Mouse (Mus musculus): ENCODE data around the gene Slc4a5.

Slc4a5 gene

DNA sequence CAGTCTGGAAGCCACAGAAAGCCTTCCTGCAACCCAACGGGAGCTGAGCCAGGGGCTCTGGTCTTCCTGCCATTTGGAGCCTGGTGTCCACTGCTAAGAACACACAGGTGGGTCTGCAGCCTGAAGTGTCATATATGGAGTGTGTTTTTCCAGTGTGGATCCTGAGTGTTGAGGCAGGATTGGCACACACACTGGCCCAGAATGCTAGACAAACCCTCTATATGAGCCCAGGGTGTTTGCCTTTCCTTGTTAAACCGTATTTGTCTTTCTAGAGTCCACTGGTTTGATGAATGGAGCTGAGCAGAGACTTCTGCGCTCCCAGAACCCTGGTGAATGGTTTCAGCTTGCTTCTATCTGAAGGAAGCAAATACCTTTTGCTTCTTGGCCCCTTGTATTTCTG is at the start of gene Slc4a5:
Slc4a5 (plus strand) TSS at position 15 of the 400 bp plus-strand sequence.
- no peak for DNase-seq

DNA sequence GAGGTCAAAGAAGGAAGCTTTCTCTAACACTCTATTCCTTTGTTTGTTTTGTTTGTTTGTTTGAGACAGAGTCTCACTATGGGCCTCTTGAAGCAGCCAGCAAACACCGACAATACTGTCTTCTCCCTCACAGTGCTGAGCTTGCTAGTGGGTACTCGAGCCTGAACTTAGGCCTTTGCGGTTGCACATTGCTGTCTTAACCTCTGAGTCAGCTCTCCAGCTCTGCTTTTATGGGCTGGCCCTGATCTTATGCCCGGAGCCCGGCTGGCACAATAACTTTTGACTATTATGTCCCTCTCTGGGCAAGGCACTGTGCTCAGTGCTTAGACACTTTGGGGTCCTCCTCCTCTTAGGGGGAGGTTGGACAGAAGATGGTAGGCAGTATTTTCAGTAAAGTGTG is 49.8 kb upstream of the Slc4a5 start:
- peak; percentile 48 to 71 for DNase-seq

DNA sequence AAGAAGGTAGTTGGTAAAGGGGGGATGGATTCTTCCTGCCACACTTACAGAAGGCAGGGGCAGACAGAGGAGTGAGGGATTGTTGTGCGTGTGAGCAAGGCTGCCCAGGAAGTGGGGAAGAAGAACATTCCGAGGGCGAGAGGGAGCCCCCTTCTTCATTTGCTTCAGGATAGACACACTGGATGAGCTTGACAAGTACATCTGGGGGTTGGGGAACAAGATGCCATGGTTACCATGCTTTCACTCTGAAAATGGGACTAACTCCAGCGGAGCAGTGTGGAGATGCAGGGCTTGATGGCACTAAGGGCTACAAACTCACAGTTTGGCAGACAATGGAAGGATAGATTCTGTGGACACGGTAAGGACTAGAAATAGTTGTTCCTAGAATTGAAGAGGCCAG is 48.6 kb upstream of the Slc4a5 start:
- DNase-seq, result no peak

DNA sequence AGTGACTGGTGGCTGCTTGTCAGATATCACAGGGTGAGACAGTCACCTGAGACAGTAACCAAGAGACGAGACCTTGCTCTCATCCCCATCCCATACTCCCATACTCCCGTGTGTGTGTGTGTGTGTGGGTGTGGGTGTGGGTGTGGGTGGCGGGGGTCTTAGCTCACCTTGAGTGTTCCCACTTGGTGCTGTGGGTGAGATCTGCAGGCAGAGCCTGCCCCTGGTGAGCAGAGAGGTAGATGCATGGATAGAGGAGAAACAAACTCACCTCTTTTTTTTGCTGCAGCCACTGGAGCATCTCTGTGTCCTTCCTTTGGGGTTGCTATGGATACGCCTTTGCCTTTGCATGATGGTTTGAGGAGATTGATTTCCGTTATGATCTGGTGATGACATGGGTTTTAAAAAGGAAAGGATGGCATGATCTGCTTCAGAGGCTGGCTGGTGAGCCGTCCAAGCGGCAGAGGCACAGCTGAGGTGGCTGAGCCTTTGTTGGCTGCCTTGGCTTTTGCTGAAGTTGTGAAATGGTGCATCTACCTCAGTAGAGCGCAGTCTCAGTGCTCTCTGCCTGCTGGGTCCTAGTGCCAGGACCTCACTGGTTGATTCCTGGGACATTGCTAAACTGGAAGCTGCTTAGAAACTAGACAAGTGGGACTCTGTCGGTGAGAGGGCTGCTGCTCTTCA is 47.2 kb upstream of the Slc4a5 start:
- no peak for DNase-seq

DNA sequence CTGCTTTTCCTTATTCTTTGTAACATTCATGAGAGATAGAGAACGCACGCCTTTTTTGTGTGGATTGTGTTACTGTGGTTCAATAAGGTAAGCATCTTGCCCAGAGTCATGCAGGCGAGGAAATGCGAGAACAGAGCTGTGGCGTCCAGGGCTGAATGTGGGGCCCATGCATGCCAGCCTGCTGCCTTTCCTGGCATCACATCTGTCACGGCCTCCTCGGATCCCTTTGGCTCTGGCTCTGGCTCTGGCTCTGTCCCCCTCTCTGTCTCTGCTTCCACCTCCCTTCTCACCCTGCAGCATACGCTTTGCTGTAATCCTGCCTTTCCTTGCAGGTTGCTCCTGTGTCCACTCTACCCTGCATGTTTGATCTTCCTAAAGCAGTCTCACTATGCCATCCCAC is 43.6 kb upstream of the Slc4a5 start:
- DNase-seq, result no peak

DNA sequence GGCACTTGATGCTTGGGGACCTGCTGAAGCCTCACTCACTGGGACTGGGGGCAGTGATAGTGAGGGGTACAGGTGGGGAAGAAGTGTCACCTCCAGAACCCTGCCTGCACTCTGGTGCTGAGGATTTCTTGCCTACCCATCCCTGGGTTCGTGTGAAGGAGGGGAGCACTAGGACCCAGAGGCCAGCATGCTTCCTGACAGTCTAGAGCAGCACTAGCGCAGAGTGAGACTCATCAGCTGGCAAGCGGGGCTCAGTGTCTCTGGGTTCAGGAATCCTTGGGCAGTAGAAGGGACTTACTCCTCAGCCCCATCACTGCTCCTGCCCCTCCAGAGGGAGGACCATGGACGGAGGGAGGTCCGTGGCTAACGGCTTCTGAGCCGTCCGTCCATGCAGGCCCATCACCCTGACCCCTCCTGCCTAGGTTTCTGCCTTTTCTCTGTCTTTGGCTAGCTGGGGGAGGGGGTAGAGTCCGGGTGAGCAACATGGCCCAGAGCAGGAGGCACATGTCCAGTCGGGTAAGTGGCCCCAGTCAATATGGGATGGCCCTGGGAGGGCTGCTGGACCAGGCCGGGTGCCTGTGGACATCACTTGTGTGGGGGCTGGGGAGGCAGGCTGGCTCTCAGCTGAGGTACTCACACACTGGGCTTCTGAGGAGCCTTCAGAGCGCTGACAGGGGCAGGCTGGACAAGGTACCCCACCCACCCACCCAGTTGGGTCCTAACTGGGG is 40.1 kb upstream of the Slc4a5 start:
- no peak for DNase-seq

DNA sequence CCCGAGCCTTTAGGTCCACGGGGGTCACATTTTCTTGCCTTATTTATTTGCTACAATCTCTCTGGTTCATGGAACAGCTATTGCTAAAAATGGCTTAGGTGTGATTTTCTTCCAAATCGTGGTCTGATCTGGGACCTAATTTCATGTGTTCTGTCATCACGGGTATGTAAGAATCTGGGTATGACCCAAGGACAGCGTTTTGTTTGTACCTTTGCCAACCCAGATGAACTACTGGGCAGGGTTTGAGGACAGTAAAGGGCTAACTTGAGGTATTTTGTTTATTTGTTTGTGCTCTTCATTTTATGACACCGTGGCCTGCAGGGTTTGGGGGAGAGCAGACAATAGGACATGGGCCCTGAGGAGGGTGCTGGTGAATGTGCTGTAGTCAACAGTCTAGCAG is 39.0 kb upstream of the Slc4a5 start:
- DNase-seq, result no peak

DNA sequence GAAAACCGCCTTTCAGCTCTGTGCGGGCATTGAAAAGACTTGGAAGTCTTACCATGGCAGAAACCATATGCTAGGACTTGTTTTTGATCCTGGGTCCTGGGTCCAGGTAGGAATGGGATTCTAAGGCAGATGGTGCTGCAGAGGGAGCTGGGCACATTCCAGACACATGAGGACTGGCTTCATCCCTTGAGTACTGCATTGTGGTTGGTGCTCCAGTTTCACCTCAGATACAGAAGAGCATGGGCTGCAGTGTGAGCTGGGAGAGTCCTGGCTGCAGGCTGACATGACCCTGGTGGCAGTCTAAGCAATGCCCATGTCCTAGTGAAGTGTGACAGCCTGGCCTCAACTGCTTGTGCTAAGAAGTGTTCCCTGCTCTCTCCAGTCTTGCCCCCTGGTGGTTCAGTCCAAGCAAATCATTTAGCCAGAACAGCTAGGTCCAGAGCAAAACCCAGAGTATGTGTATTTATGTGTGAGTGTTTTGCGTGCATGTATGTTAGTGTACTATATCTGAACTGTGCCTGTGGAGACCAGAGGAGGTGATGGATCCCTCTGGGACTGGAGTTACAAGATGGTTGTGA is 34.7 kb upstream of the Slc4a5 start:
- peak in 1 of 2 experiments; percentile 21 for DNase-seq

DNA sequence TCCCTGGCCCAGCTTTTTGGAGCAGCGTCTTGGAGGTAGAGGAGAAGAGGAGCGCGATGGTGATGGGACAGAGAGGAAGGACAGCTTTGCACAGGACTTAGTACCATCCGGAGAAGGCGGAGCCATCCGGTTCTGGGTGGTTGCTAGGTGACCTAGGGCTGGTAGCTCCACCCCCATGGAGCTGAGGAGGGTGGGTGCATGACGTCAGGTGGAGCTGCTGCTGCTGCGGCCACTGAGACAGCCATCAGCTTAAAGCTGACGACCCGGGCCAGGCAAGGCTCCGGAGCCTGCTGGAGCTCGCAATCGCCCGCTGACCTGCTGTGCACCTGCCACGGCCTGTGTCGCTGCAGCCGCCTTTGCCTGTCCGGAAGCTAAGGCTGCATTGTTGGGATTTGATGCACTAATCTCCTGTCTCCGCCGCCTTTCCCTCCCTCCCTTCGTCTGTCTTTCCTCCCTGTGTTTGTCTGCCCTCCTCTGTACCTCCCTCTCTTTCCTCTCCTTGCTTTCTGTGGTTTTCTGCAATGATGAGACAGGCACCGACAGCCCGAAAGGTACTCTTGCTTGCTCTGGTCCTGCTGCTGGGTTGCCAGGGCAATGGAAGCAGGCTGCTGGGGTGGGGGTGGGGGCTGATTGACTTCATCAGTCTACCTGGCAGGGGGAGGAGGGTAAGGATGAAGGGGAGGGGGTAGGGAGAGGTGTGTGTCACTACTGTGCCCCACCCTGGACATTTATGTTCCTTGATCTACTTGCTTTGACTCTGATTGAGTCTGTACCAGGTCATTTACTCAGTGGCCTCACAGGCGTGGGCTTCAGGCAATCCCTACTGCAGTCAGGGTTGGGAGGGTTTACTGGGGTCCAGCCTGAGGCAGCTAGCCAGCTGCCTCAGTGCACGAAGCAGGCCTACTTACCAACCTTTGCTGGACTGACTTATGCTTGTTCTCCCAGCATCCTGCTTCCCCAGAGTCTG is 33.5 kb upstream of the Slc4a5 start:
- peak; percentile 52 to 70 for DNase-seq

DNA sequence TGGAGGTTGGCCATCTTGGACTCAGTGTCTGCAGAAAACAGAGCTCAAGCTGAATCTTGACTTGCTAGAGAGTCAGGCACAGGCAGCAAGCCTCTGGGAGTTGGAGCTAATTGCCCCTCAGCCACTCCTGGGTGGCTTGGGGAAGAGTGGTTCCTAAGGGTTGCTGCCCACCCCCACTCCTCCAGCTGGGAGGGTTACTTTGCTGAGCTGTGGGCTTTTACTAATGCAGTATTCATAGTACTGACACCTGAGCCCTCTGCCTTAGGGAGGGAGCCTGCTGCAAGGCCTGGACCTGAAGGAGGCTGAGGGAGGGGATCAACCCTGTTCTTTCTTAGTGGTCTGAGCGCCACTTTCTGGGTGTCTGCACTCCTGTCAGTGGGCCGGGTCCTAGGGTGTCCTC is 32.7 kb upstream of the Slc4a5 start:
- DNase-seq, result no peak

DNA sequence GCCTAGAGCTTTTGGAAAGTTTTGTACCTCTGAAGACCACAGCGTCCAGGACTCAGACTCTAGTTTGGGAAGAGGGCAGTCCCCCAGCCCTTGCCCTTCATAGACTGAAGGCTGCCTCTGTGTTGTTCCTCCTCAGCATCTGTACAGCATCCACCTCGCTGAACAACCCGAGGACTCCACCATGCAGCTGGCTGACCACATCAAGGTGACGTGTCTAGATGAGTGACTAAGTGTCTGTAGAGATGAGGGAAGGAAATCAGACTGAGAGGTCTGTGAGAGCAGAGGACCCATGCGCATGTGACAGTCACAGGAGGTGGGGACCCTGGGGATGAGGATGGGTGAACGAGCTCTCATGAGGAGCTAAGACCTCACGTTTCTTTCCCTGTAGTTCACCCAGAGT is 26.1 kb upstream of the Slc4a5 start:
- DNase-seq, result no peak

DNA sequence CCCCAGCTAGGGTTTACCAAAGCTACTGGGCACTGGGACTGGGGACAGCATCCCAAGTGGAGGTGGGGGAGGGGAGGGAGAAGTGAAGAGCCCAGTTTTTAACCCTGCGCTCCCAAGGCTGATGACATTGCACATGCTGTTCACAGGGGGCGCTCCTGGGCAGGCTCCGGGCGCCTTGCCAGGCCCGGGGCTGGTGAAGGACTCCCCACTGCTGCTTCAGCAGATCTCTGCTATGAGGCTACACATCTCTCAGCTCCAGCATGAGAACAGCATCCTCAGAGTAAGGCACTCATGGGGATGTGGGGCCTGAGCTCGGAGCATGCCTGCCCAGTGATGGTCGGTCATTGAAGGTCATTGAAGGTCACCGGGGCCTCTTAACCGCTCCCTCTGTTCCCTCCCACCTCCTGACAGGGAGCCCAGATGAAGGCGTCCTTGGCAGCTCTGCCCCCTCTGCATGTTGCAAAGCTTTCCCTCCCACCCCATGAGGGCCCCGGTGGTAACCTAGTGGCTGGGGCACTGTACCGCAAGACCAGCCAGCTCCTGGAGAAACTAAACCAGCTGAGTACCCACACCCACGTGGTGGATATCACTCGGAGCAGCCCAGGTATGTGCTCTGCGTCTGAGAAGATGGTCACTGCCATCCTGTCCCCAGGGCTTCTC is 22.2 kb upstream of the Slc4a5 start:
- DNase-seq, result peak; percentile 62 to 72

DNA sequence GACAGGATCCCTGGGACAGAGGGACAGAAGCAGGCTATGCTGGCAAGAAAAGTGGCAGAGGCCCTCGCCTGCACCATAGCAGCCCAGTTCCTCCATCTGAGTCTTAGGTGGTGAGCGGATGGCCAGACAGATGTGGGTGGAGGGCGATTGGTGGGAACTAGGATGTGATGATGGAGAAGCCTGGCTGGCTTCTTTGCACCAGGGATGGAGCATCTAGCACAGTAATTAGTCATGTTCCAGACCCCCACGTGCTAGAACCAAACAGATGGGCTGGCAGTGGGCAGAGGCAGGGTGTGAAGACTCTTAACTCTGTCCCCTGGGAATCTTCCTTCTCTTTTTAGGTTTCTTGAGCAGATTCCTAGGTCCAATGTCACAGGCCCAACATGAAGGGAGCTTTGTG is 16.3 kb upstream of the Slc4a5 start:
- no peak for DNase-seq

DNA sequence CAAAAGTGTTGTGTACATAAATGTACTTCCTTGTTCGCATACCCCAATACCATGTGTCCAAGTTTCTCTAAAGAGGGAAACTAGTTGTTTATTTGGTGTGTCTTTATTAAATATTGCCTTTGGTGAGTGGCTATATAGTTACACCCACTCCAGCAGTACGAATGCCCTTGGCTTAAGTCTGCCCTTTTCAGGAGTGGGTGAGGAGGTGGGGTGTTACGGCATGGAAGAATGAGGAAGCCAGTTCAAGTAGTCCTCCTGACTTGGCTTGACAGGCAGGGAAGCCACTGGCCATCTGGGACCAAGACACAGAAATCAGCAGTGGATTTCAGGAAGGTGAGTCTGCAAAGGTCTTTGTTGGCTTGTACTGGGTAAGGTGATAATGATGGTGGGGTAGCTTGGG is 13.8 kb upstream of the Slc4a5 start:
- no peak for DNase-seq

DNA sequence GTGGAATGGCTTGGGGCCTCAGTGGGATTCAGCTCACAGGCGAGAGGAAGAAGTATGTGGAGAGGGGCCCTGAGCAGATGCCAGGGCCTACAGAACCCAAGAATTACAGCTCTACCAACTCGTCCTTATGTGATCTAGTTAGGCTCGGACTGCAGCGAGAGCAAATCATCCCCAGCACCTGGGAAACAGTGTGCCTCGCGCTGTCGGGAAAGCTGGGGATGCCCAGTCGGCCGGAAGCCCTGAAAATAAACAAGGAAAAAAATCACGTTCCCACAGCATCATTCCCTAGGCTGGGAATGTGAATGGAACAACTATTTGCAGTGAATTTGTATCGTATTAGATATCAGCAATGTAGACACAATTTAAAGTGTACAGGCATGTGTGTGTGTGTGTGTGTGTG is 13.3 kb upstream of the Slc4a5 start:
- DNase-seq, result no peak

DNA sequence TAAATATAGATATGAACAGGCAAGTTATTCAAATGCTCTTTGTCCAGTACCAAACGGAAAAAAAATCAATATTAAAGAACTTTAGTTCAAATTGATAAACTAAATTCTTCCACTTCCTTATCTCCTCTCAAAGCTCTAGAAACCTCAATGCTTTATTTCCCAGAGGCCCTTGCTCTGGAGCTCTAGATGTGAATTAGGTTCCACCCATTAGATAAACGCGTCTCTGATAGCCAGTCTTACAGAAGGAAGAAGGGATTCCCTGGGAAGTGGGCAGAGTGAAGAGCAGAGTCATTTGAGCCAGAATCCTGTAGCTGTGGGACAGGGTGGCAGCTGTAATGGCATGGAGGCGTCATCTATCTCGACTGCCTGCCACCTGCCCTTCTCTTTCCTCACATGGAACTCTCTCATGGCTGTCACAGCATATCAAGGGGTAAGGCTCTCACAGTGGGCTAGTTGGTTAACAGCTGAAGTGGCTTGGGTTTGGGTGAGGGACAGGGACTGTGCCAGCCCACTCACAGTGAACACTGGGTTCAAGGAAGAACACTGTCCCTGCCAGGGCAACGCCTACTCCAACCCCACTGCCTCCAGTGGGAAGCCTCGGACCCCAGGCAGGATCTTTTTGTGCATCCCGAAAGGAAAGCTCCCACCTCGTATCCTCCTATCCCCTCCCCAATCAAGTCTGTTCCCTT is 12.1 kb upstream of the Slc4a5 start:
- DNase-seq, result no peak

DNA sequence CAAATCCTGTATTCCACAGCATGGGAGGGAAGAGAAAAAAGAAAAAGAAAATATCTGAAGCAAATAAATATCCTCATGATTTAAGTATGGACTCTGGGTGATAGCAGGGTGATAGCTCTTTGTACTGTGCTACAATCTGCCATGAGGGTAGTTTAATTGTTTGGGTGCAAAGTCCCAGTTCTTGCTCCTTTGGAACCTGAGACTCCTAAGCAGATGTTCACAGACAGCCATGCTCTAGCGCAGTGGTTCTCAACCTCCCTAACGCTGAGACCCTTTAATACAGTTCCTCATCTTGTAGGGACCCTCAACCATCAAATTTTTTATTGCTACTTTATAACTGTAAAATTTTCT is 11.6 kb upstream of the Slc4a5 start:
- no peak for DNase-seq

DNA sequence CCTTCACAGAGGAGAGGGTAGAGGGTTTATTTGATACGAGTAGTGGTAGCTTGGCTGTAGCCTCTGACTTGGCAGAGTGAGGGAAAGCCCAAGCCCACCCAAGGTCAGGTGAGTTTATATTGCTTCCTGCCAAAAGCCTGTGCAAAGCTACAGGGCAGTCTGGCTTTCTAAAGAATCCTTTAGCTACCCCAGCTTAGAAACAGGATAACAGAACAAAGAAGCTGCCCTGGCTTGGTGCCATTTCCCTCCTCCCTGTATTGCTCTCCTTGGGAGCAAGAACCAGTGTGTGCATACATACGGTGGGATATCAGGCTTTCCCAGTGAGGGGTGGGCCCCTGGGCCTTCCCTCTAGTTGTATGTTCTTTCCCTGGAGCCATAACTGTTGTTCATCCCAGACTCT is 9.1 kb upstream of the Slc4a5 start:
- DNase-seq, result no peak

DNA sequence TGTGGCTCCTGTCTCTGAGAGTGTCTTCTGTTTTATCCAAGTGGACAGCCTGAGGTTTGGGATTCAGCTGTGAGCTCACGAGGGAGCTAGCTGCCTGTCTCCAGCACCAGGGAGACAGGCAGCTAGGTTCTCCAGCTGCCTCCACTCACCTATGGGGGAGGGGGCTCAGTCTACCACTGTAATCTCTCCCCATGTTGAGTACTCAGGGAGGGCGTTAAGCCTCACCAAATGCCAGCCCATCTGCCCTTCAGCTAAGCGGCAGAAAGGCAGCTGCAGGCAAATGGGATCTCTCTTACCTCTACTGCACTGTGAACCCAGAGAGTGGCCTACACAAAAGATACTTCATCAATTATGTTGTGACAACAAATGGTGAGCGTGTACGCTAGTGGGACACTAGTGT is 8.1 kb upstream of the Slc4a5 start:
- DNase-seq, result no peak

DNA sequence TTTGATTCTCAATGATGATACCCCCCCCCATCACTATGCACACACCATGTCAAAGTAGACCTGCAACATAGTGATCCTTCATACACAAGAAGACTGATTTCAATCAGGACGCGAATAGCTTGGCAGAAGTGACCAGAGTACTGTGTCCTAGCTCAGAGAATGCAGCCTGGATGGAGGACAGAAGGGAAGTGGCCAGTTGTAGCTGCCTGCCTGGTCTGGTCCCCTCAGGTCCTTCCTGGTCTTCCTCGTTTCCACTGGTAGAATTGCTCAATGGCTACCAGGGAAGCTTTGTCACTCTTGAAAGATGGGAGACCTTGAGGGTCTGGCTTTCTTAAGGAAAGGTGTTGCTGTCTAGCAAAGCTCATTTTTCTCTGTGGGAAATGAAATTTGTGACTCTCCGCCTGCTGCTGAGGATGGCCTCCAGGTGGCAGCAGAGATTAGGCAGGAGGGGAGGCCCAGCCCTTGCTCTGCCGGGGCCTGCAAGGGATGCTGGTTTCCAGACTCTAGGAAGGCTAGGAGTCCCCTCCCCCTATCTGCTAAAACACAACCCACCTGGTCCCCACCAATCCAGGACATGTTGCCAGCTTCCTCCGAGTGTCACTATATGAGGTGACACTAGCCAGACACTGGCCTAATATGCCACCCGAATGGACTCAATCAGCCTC is 4.5 kb upstream of the Slc4a5 start:
- peak; percentile 70 to 72 for DNase-seq

DNA sequence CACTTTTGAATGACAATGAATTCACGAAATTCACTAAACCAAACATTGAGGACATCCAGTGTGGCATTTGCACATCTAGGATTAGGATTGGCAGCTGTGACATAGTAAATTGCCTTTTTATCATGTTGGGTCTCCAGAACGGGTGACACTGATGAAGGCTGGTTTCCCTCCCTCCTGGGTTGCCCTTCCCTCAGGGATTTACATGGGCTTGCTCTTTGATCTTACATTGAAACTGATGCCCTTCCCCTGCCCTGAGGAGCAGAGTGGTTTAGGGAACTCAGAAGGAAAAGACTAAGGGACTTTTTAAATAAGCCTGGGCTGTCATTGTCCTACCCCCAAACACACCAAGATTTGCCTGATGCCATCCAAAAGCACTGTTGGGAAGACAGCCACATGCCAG is 11.9 kb downstream of the Slc4a5 start:
- DNase-seq, result no peak

DNA sequence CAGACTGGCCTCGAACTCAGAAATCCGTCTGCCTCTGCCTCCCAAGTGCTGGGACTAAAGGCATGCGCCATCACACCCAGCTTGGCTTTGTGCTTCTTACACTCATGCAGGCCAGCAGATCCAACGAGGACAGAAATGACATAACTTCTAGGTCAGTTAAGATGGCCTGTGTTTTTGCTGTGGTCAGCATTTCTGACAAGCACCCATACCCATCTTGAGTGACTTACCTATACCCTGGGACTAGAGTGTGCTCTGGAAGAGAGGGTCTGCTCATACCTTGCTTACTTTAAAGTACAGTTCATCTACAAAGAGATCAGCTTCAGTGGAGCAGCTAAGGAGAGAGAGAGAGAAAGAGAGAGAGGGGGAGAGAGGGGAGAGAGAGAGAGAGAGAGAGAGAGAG is 13.7 kb downstream of the Slc4a5 start:
- DNase-seq, result no peak

All from kidney, postnatal 25 days (tissue).